Mouse (Mus musculus): ENCODE measurements around the gene Pex5l.

- TF ChIP-seq CTCF (IDR thresholded peaks at IDR 0.05; ENCODE audit: low read depth) (no peak), EP300 (IDR thresholded peaks at IDR 0.05; ENCODE audit: low read depth) (no peak)
Measured at GRCm38 (mm10) chr3:33043896-33044798, 98.9 kb downstream of the Pex5l start.

Data from liver, embryonic 14.5 days (tissue).